Mouse (Mus musculus): ENCODE data around the gene Ifi27. TPM values are rescaled to one million over a fixed set of nuclear protein-coding genes. Genes with fewer than 3 reads are reported as not detected.

The Ifi27 gene
- polyA plus RNA-seq, 1 experiment from 2014 or later, result 34.7 TPM

DNA sequence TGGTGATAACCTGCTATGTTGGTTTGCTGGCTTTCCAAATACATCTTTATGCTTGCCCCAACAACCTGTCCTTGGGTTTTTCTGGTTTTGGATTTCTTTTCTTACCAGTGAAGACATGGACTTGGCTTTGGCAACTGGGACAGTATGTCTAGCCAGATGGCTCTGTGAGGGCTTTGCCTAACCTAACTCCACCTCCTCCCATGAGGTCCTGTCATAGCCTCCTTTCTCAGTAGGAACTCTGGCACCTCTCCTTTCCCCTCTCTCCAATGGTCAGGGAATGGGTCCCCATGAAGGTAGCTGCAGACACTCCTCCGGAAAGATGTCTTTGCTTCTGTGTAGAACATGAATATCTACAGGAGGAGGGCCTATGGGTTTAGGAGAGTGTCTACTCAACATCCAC lies 52.7 kb downstream of the Ifi27 start:
- no peak for ATAC-seq (ENCODE audit: insufficient number of reproducible peaks, insufficient read depth, low FRiP score, low read depth)
- 77% methylated on average over 1 of the region's 1 CpGs for WGBS

DNA sequence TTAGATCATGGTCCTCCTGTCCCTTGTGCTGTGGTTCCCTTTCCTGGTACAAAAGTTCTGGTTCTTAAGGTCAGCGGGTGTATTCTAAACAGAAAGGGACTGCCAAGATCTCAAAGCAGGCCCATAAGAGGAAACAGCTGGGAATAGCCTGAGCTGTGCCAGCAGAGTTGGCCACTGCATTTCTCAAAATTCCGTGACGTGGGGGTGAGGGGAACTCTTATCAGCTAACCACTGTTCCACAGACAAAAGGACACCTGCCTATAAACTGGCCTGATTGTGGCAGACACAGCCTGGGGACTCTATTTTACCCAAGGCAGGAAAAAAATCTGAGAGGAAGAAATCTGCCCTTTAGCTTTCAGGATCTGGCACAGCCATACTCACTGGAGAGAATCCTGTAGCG lies 53.3 kb downstream of the Ifi27 start:
- peak; percentile 55; the same call in 1 of the 2 replicates for ATAC-seq (ENCODE audit: insufficient number of reproducible peaks, insufficient read depth, low FRiP score, low read depth)
- Histone ChIP-seq H3K4me3 (ENCODE audit: control insufficient read depth in 1 of 2, insufficient read depth in 1 of 2, low read depth in 1 of 2, low read length in 2 of 2) (no peak overlapping the region), H3K27me3 (ENCODE audit: control insufficient read depth, insufficient read depth, low read length) (no peaks in the 10 kb centered on the region), H3K4me1 (ENCODE audit: control insufficient read depth in 2 of 2, insufficient read depth in 2 of 2, low read length in 2 of 2) (no peaks in the 10 kb centered on the region), H3K9ac (ENCODE audit: low read length) (no peak overlapping the region), H3K9me3 (ENCODE audit: control insufficient read depth, low read length) (no peaks in the 10 kb centered on the region), H3K4me2 (ENCODE audit: low read length) (no peak overlapping the region), H3K36me3 (ENCODE audit: control insufficient read depth, insufficient read depth, low read length) (no peaks in the 10 kb centered on the region), H3K27ac (replicated peaks in 1 of 2; ENCODE audit: control insufficient read depth in 1 of 2, insufficient read depth in 1 of 2, low read depth in 2 of 2, low read length in 2 of 2) (no peak overlapping the region)
- 41% methylated on average over 4 of the region's 4 CpGs for WGBS

More for the DNA sequence above, 52.7 kb downstream of the Ifi27 start:
- Histone ChIP-seq H3K4me1 (ENCODE audit: control insufficient read depth in 2 of 2, insufficient read depth in 2 of 2, low read length in 2 of 2) (no peaks in the 10 kb centered on the region), H3K9me3 (ENCODE audit: control insufficient read depth, low read length) (no peaks in the 10 kb centered on the region), H3K27ac (replicated peaks in 1 of 2; ENCODE audit: control insufficient read depth in 1 of 2, insufficient read depth in 1 of 2, low read depth in 2 of 2, low read length in 2 of 2) (no peak overlapping the region), H3K4me3 (ENCODE audit: control insufficient read depth in 1 of 2, insufficient read depth in 1 of 2, low read depth in 1 of 2, low read length in 2 of 2) (no peak overlapping the region), H3K4me2 (ENCODE audit: low read length) (no peak overlapping the region), H3K9ac (ENCODE audit: low read length) (no peak overlapping the region), H3K27me3 (ENCODE audit: control insufficient read depth, insufficient read depth, low read length) (no peaks in the 10 kb centered on the region), H3K36me3 (ENCODE audit: control insufficient read depth, insufficient read depth, low read length) (no peaks in the 10 kb centered on the region)

DNA sequence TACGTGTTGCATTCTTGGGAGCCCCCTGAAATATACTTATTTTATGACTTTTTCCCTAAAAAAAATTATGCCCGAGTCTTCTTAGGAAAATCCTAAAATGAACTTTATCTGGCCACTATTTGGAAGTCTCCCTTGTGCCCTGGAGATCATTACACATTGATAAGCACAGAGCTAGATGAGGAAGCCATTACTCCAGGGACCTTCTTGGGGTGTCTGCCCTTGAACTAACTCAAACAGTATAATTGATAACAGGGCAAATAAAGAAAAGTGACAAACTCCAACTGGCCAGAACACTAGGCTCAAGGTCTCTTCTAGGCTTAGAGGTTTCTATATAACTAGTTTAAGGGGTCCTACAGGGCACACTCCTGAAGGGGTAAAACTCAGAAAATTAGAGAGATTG lies 53.7 kb downstream of the Ifi27 start:
- Histone ChIP-seq H3K4me2 (ENCODE audit: low read length) (no peak overlapping the region), H3K27ac (replicated peaks in 1 of 2; ENCODE audit: control insufficient read depth in 1 of 2, insufficient read depth in 1 of 2, low read depth in 2 of 2, low read length in 2 of 2) (no peak overlapping the region), H3K36me3 (ENCODE audit: control insufficient read depth, insufficient read depth, low read length) (no peaks in the 10 kb centered on the region), H3K9ac (ENCODE audit: low read length) (no peak overlapping the region), H3K27me3 (ENCODE audit: control insufficient read depth, insufficient read depth, low read length) (no peaks in the 10 kb centered on the region), H3K9me3 (ENCODE audit: control insufficient read depth, low read length) (no peaks in the 10 kb centered on the region), H3K4me3 (ENCODE audit: control insufficient read depth in 1 of 2, insufficient read depth in 1 of 2, low read depth in 1 of 2, low read length in 2 of 2) (no peak overlapping the region), H3K4me1 (ENCODE audit: control insufficient read depth in 2 of 2, insufficient read depth in 2 of 2, low read length in 2 of 2) (no peaks in the 10 kb centered on the region)
- 68% methylated on average over 2 of the region's 2 CpGs for WGBS
- no peak for ATAC-seq (ENCODE audit: insufficient number of reproducible peaks, insufficient read depth, low FRiP score, low read depth)

Other genes starting within 250 kb of the Ifi27 start
- 0.53 TPM in 1 of 2 replicates, not detected in the other for gene Prima1, start 192.1 kb upstream of the Ifi27 start, polyA plus RNA-seq (2014; fragmentation: Nextera tagmentation; extraction: Ambion mirVana)
- gene Fam181a, start 123.2 kb upstream of the Ifi27 start, polyA plus RNA-seq (2014; fragmentation: Nextera tagmentation; extraction: Ambion mirVana), result 0.19 TPM in 1 of 2 replicates, not detected in the other
- gene Asb2, start 78.2 kb upstream of the Ifi27 start, polyA plus RNA-seq (2014; fragmentation: Nextera tagmentation; extraction: Ambion mirVana), result 235 and 254 TPM in 2 replicates
- 13.8 and 14.8 TPM in 2 replicates for gene Otub2, start 45.5 kb upstream of the Ifi27 start, polyA plus RNA-seq (2014; fragmentation: Nextera tagmentation; extraction: Ambion mirVana)
- 0.68 and 1.0 TPM in 2 replicates for gene 9330161L09Rik, start 26.4 kb upstream of the Ifi27 start, polyA plus RNA-seq (2014; fragmentation: Nextera tagmentation; extraction: Ambion mirVana)
- 55.5 and 62.9 TPM in 2 replicates for gene Ddx24, start 8.4 kb upstream of the Ifi27 start, polyA plus RNA-seq (2014; fragmentation: Nextera tagmentation; extraction: Ambion mirVana)
- gene Ifi27l2a, start 9.5 kb downstream of the Ifi27 start, polyA plus RNA-seq (2014; fragmentation: Nextera tagmentation; extraction: Ambion mirVana), result 17.6 and 21.7 TPM in 2 replicates
- gene Ifi27l2b, start 23.0 kb downstream of the Ifi27 start, polyA plus RNA-seq (2014; fragmentation: Nextera tagmentation; extraction: Ambion mirVana), result 0.68 TPM in 1 of 2 replicates, not detected in the other
- 0.19 and 0.26 TPM in 2 replicates for gene Ppp4r4, start 98.1 kb downstream of the Ifi27 start, polyA plus RNA-seq (2014; fragmentation: Nextera tagmentation; extraction: Ambion mirVana)
- gene Serpina10, start 197.2 kb downstream of the Ifi27 start, polyA plus RNA-seq (2014; fragmentation: Nextera tagmentation; extraction: Ambion mirVana), result not detected in 2 replicates
- 0.22 and 0.44 TPM in 2 replicates for gene Serpina6, start 223.0 kb downstream of the Ifi27 start, polyA plus RNA-seq (2014; fragmentation: Nextera tagmentation; extraction: Ambion mirVana)
- gene Serpina16, start 241.9 kb downstream of the Ifi27 start, polyA plus RNA-seq (2014; fragmentation: Nextera tagmentation; extraction: Ambion mirVana), result not detected in 2 replicates

All from heart, embryonic 14.5 days (tissue).